Mouse (Mus musculus) limb, embryonic 14.5 days (tissue): Measurements from ENCODE around the gene Dnah17. TPM values are rescaled to one million over a fixed set of nuclear protein-coding genes. Genes with fewer than 3 reads are reported as not detected.

Experiments used
- ATAC-seq: fragments of 200-750 bp; cut with Nextera tagmentation; 2 replicates; pipeline ENCODE4 v1.8.0; 2017; ENCODE audit warnings: low read depth, moderate number of reproducible peaks, moderate TSS enrichment; ENCODE audit not compliant: low FRiP score
- DNase-seq: peaks from one replicate; pipeline ENCODE4 v3.0.0-alpha.2; 2015; ENCODE audit warnings: low spot score
- H3K27ac ChIP-seq: fragments of 300-500 bp; sonication (generic); replicated peaks from 2 replicates; pipeline ENCODE4 v1.5.1; 2014; ENCODE audit warnings: low read depth, mild to moderate bottlenecking, low read length, moderate library complexity, mixed read lengths
- H3K27me3 ChIP-seq: fragments of 300-500 bp; sonication (generic); 2 replicates; pipeline ENCODE4 v1.6.1; 2014; ENCODE audit warnings: low read length, mixed read lengths; ENCODE audit not compliant: control insufficient read depth, insufficient read depth
- H3K36me3 ChIP-seq: fragments of 300-500 bp; sonication (generic); 2 replicates; pipeline ENCODE4 v1.6.1; 2014; ENCODE audit warnings: mild to moderate bottlenecking, low read length, moderate library complexity, mixed read lengths; ENCODE audit not compliant: control insufficient read depth, insufficient read depth
- H3K4me1 ChIP-seq: fragments of 300-500 bp; sonication (generic); 2 replicates; pipeline ENCODE4 v1.6.1; 2014; ENCODE audit warnings: antibody characterized with exemption, low read length, mixed read lengths; ENCODE audit not compliant: control insufficient read depth, insufficient read depth
- H3K4me2 ChIP-seq: fragments of 300-500 bp; sonication (generic); replicated peaks from 2 replicates; pipeline ENCODE4 v1.6.1; 2014; ENCODE audit warnings: low read depth, mild to moderate bottlenecking, low read length, moderate library complexity; ENCODE audit not compliant: severe bottlenecking
- H3K4me3 ChIP-seq: fragments of 300-500 bp; sonication (generic); replicated peaks from 2 replicates; pipeline ENCODE4 v1.5.1; 2014; ENCODE audit warnings: low read length
- H3K9ac ChIP-seq: fragments of 300-500 bp; sonication (generic); 2 replicates; pipeline ENCODE4 v1.6.1; 2014; ENCODE audit warnings: mild to moderate bottlenecking, low read depth, low read length, moderate library complexity; ENCODE audit not compliant: severe bottlenecking
- H3K9me3 ChIP-seq: fragments of 300-500 bp; sonication (generic); 2 replicates; pipeline ENCODE4 v1.6.1; 2016; ENCODE audit warnings: low read length; ENCODE audit not compliant: control insufficient read depth
- POLR2A ChIP-seq: fragments of 200-500 bp; IDR thresholded peaks from 2 replicates; pipeline ENCODE4 v1.8.0; 2012; ENCODE audit warnings: inconsistent platforms, mild to moderate bottlenecking, moderate library complexity, borderline replicate concordance; ENCODE audit not compliant: insufficient read depth, insufficient read length; ENCODE audit errors: extremely low read depth
- WGBS: fragments of 180-500 bp; shearing (Covaris S2); extraction: QIAGEN DNeasy Blood & Tissue Kit; methylation state at CpG from one replicate; pipeline ENCODE4 v1.1.7; 2014; 5-methylcytosine and 5-hydroxymethylcytosine counted together
- polyA plus RNA-seq, 2 experiments: library from polyadenylated mRNA; depleted of rRNA in 1 of 2; stranded (reverse) in 1 of 2; unstranded in 1 of 2; fragments of >200 nt; fragmentation: Nextera tagmentation in 1 of 2; extraction: Ambion mirVana in 1 of 2; gene quantifications; 2 replicates each; pipeline versions ENCODE4 v1.2.1 to v1.2.3; 2012 to 2014

Gene Dnah17
- polyA plus RNA-seq, 2 experiments = 0.10 to 0.11 TPM

DNA sequence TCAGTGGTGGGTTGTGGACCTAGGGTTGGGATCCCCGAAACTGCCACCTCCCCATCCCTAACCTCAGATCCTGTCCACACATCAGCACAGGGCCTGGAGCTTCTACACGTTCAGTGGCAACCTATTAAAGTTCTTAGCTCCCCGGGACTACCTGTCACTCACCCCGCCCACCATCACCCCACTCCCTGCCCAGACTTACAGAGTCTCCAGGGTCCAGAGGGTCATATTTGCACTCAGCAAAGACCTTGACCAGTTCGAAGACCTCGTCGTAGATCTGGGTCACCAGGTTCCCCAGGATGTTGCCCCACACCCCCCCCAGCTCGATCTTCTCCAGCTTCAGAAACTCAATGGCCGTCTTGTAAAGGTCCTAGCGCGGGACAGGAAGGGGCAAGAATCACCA is 8.8 kb downstream of the Dnah17 start:
- H3K4me2 ChIP-seq = no peak overlapping the region
- DNase-seq (no peak), ATAC-seq (no peak)
- WGBS = 88% methylated on average over 11 of the region's 11 CpGs
- H3K27ac ChIP-seq = no peak overlapping the region
- no peak for TF ChIP-seq POLR2A
- H3K27me3 ChIP-seq = no peaks in the 10 kb centered on the region
- H3K9ac ChIP-seq = no peak overlapping the region
- no peak overlapping the region for H3K4me3 ChIP-seq
- no peaks in the 10 kb centered on the region for H3K36me3 ChIP-seq
- H3K4me1 ChIP-seq = no peaks in the 10 kb centered on the region
- no peaks in the 10 kb centered on the region for H3K9me3 ChIP-seq

DNA sequence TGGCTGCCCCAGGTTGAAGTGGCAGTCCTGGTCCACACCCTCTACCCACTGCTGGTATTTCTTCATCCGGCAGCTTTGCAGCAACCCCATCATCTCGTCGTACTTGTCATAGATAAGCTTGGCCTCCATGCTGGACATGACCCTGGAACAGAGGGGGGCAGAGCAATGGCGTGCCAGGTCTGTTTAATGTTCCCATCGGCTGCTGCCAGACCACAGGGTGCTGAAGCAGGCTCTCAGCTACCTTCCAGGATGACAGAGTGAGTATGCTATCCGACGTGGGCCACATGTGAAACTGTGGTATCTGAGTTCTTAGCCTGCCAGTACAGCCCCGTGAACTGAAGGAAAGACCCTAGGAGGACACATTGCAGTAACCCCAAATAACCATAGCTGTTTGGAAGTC is 11.7 kb downstream of the Dnah17 start:
- H3K9ac ChIP-seq = no peak overlapping the region
- H3K4me2 ChIP-seq = no peak overlapping the region
- H3K4me3 ChIP-seq = no peak overlapping the region
- H3K4me1 ChIP-seq = no peaks in the 10 kb centered on the region
- H3K27ac ChIP-seq = no peak overlapping the region
- ATAC-seq = no peak
- H3K27me3 ChIP-seq = no peaks in the 10 kb centered on the region
- H3K9me3 ChIP-seq = no peaks in the 10 kb centered on the region
- no peaks in the 10 kb centered on the region for H3K36me3 ChIP-seq
- no peak for DNase-seq
- no peak for TF ChIP-seq POLR2A
- WGBS = 73% methylated on average over 8 of the region's 8 CpGs

GRCm38 (mm10) chr11:118114581-118115110 is 15.8 kb downstream of the Dnah17 start:
- ATAC-seq = no peak
- H3K4me1 ChIP-seq = no peaks in the 10 kb centered on the region
- H3K36me3 ChIP-seq = no peaks in the 10 kb centered on the region
- no peak overlapping the region for H3K9ac ChIP-seq
- no peak overlapping the region for H3K4me3 ChIP-seq
- H3K4me2 ChIP-seq = no peak overlapping the region
- no peaks in the 10 kb centered on the region for H3K27me3 ChIP-seq
- H3K9me3 ChIP-seq = no peaks in the 10 kb centered on the region
- TF ChIP-seq POLR2A = no peak
- no peak for DNase-seq
- WGBS = 51% methylated on average over 8 of the region's 8 CpGs
- H3K27ac ChIP-seq = no peak overlapping the region

DNA sequence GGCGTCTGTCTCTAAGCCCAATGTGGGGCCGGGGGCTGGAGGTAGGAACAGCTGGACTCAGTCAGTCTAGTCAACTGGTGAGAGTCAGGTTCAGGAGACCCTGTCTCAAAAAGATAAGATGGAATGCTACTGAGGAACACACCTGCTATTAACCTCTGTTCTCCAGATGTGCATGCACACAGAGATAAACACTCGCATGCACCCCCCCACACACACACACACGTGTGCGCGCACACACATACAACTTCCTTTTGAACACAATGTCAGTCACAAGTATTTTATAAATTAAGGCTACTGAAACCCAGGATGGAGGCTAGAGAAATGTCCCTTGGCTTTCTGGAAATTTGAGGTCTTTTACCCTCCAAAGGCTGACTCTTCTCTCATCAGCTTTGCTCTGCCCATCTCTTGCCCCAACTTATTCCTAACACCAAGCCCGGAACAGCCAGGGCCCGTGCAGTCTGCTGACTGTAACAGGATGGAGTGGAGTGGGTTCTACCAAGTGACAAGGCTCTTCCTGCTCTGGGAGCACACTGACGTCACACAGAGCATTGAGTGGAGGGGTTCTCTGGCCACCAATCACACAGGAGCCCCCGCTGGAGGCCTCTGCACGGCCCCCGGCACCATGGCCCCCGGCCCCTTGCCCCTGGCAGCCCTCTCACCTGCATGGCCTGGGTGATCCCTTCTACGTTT is 16.8 kb downstream of the Dnah17 start:
- 78% methylated on average over 14 of the region's 14 CpGs for WGBS
- TF ChIP-seq POLR2A = no peak
- Histone ChIP-seq H3K4me3 (no peak overlapping the region), H3K4me2 (no peak overlapping the region), H3K9ac (no peak overlapping the region), H3K9me3 (no peaks in the 10 kb centered on the region), H3K27ac (no peak overlapping the region), H3K36me3 (no peaks in the 10 kb centered on the region), H3K4me1 (no peaks in the 10 kb centered on the region), H3K27me3 (no peaks in the 10 kb centered on the region)
- ATAC-seq (no peak), DNase-seq (no peak)

- Histone ChIP-seq H3K36me3 (no peaks in the 10 kb centered on the region), H3K4me2 (no peak overlapping the region), H3K9ac (no peak overlapping the region), H3K27me3 (no peaks in the 10 kb centered on the region), H3K27ac (no peak overlapping the region), H3K4me1 (no peaks in the 10 kb centered on the region), H3K4me3 (no peak overlapping the region), H3K9me3 (no peaks in the 10 kb centered on the region)
- WGBS = 8% methylated on average over 5 of the region's 5 CpGs
- 0 out of 2 replicates have a peak, but pooled peaks have one; percentile 20 for TF ChIP-seq POLR2A
- ATAC-seq (peak; percentile 56), DNase-seq (peak; percentile 83)
Observed at GRCm38 (mm10) chr11:118104001-118104400, 26.4 kb downstream of the Dnah17 start.
